Mouse (Mus musculus) limb, embryonic 11.5 days (tissue): Measurements from ENCODE around the gene Stard3. TPM values are rescaled to one million over a fixed set of nuclear protein-coding genes. Genes with fewer than 3 reads are reported as not detected.

Experiments
- ATAC-seq: fragments of 200-750 bp; cut with Nextera tagmentation; 2 replicates; pipeline ENCODE4 v1.8.0; 2017; ENCODE audit warnings: low read depth; ENCODE audit not compliant: insufficient number of reproducible peaks, low FRiP score, low TSS enrichment
- DNase-seq: peaks from one replicate; pipeline ENCODE4 v3.0.0-alpha.2; 2015; ENCODE audit warnings: low spot score
- H3K27ac ChIP-seq: fragments of 300-500 bp; sonication (generic); replicated peaks from 2 replicates; pipeline ENCODE4 v1.5.1; 2014; ENCODE audit warnings: low read depth, mild to moderate bottlenecking, low read length
- H3K27me3 ChIP-seq: fragments of 300-500 bp; sonication (generic); 2 replicates; pipeline ENCODE4 v1.6.1; 2014; ENCODE audit warnings: mild to moderate bottlenecking, low read length, mixed read lengths; ENCODE audit not compliant: control insufficient read depth, insufficient read depth
- H3K36me3 ChIP-seq: fragments of 300-500 bp; sonication (generic); 2 replicates; pipeline ENCODE4 v1.6.1; 2014; ENCODE audit warnings: mild to moderate bottlenecking, low read length, moderate library complexity, mixed read lengths; ENCODE audit not compliant: control insufficient read depth, insufficient read depth
- H3K4me1 ChIP-seq: fragments of 300-500 bp; sonication (generic); 2 replicates; pipeline ENCODE4 v1.6.1; 2014; ENCODE audit warnings: low read length, mixed read lengths; ENCODE audit not compliant: control insufficient read depth, insufficient read depth
- H3K4me2 ChIP-seq: fragments of 300-500 bp; sonication (generic); 2 replicates; pipeline ENCODE4 v1.6.1; 2014; ENCODE audit warnings: low read depth, mild to moderate bottlenecking, moderate library complexity; ENCODE audit not compliant: severe bottlenecking
- H3K4me3 ChIP-seq: fragments of 300-500 bp; sonication (generic); 2 replicates; pipeline ENCODE4 v1.5.1; 2014; ENCODE audit warnings: low read depth, low read length
- H3K9ac ChIP-seq: fragments of 300-500 bp; sonication (generic); 2 replicates; pipeline ENCODE4 v1.6.1; 2014; ENCODE audit warnings: mild to moderate bottlenecking, low read length
- H3K9me3 ChIP-seq: fragments of 300-500 bp; sonication (generic); 2 replicates; pipeline ENCODE4 v1.6.1; 2016; ENCODE audit warnings: low read length; ENCODE audit not compliant: control insufficient read depth
- WGBS: fragments of 180-500 bp; shearing (Covaris S2); extraction: QIAGEN DNeasy Blood & Tissue Kit; methylation state at CpG from one replicate; pipeline ENCODE4 v1.1.7; 2014; 5-methylcytosine and 5-hydroxymethylcytosine counted together
- polyA plus RNA-seq: library from polyadenylated mRNA; unstranded; fragments of >200 nt; fragmentation: Nextera tagmentation; extraction: Ambion mirVana; gene quantifications from 2 replicates; pipeline ENCODE4 v1.2.1, GENCODE M21; 2014

Stard3 gene
- polyA plus RNA-seq, 1 experiment from 2014 or later: 37.7 TPM

DNA sequence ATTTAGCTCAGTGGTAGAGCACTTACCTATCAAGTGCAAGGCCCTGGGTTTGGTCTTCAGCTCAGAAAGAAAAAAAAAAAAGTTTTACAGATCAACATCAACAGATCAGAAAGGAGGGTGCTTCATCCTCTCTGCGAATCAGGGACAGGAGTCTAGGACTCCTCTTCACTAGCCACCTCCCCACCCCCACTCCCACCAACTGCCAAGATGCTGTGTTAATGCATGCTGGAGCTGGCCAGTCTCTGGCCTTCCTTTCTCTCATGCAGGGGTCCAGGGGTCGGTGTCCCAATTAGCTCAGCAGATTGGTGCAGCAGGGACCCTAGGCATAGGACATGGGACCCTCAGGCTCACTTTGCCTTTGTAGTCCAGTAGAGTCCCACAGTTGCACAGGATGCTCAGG is 12.4 kb downstream of the Stard3 start:
- ATAC-seq (no peak), DNase-seq (no peak)
- Histone ChIP-seq H3K36me3 (peaks cover 6% of the 10 kb centered on the region; the same call in 1 of the 2 replicates), H3K9me3 (no peaks in the 10 kb centered on the region), H3K9ac (no peak overlapping the region), H3K27me3 (no peaks in the 10 kb centered on the region), H3K4me1 (no peaks in the 10 kb centered on the region), H3K4me3 (no peak overlapping the region), H3K4me2 (no peak overlapping the region), H3K27ac (no peak overlapping the region)
- WGBS: 92% methylated on average over 2 of the region's 2 CpGs

GRCm38 (mm10) chr11:98371556-98372240 is 13.5 kb downstream of the Stard3 start:
- no peaks in the 10 kb centered on the region for H3K4me1 ChIP-seq
- 53% methylated on average over 10 of the region's 10 CpGs for WGBS
- no peaks in the 10 kb centered on the region for H3K9me3 ChIP-seq
- H3K4me2 ChIP-seq: no peak overlapping the region
- no peaks in the 10 kb centered on the region for H3K27me3 ChIP-seq
- no peak overlapping the region for H3K4me3 ChIP-seq
- no peak overlapping the region for H3K9ac ChIP-seq
- H3K36me3 ChIP-seq: peaks cover 6% of the 10 kb centered on the region; the same call in 1 of the 2 replicates
- DNase-seq (no peak), ATAC-seq (peak; percentile 17; the same call in 1 of the 2 replicates)
- no peak overlapping the region for H3K27ac ChIP-seq

DNA sequence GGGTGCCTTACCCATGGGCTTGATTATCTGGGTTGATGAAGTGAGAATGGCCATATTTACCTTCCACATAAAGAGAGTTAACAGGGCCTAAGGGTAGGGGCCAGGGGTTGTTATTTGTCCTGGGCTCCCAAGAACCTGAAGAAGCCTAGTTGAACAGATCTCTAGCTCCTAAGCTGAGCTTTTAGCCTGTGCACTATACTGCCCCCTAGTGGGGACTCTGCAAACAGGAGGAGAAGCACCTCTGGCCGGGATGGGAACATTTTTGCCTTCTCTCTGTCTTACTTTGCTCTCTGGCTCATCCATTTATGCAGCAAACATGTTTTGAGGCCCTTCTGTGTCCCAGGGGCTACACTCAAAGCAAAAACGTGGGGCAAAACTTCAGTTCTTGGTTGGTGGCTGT is 14.2 kb downstream of the Stard3 start:
- Histone ChIP-seq H3K9ac (no peak overlapping the region), H3K4me3 (no peak overlapping the region)
- peak; percentile 73 for DNase-seq

GRCm38 (mm10) chr11:98373244-98373643 is 15.1 kb downstream of the Stard3 start:
- ATAC-seq: no peak
- Histone ChIP-seq H3K36me3 (peaks cover 17% of the 10 kb centered on the region), H3K27ac (no peak overlapping the region), H3K4me2 (no peak overlapping the region), H3K4me3 (no peak overlapping the region), H3K9ac (no peak overlapping the region), H3K4me1 (no peaks in the 10 kb centered on the region), H3K27me3 (no peaks in the 10 kb centered on the region), H3K9me3 (no peaks in the 10 kb centered on the region)
- DNase-seq: no peak
- WGBS: 88% methylated on average over 6 of the region's 6 CpGs

More for the DNA sequence above, 14.2 kb downstream of the Stard3 start:
- no peak for ATAC-seq
- H3K4me1 ChIP-seq: no peaks in the 10 kb centered on the region
- WGBS: 0% methylated on average over 2 of the region's 2 CpGs
- no peak overlapping the region for H3K4me2 ChIP-seq
- no peaks in the 10 kb centered on the region for H3K9me3 ChIP-seq
- no peaks in the 10 kb centered on the region for H3K27me3 ChIP-seq
- H3K27ac ChIP-seq: no peak overlapping the region
- peaks cover 11% of the 10 kb centered on the region for H3K36me3 ChIP-seq

GRCm38 (mm10) chr11:98374266-98374665 is 16.1 kb downstream of the Stard3 start:
- no peaks in the 10 kb centered on the region for H3K27me3 ChIP-seq
- 81% methylated on average over 8 of the region's 8 CpGs for WGBS
- H3K9ac ChIP-seq: no peak overlapping the region
- H3K9me3 ChIP-seq: no peaks in the 10 kb centered on the region
- DNase-seq (no peak), ATAC-seq (no peak)
- no peak overlapping the region for H3K27ac ChIP-seq
- no peak overlapping the region for H3K4me3 ChIP-seq
- H3K36me3 ChIP-seq: peaks cover 19% of the 10 kb centered on the region
- no peak overlapping the region for H3K4me2 ChIP-seq
- no peaks in the 10 kb centered on the region for H3K4me1 ChIP-seq

- Histone ChIP-seq H3K4me3 (no peak overlapping the region), H3K4me2 (no peak overlapping the region), H3K36me3 (peaks cover 19% of the 10 kb centered on the region), H3K27ac (no peak overlapping the region), H3K9ac (no peak overlapping the region), H3K9me3 (no peaks in the 10 kb centered on the region), H3K4me1 (no peaks in the 10 kb centered on the region), H3K27me3 (no peaks in the 10 kb centered on the region)
- no peak for DNase-seq
- no peak for ATAC-seq
- 73% methylated on average over 5 of the region's 5 CpGs for WGBS
These were observed 18.6 kb downstream of the Stard3 start for GRCm38 (mm10) chr11:98376756-98377155.

DNA sequence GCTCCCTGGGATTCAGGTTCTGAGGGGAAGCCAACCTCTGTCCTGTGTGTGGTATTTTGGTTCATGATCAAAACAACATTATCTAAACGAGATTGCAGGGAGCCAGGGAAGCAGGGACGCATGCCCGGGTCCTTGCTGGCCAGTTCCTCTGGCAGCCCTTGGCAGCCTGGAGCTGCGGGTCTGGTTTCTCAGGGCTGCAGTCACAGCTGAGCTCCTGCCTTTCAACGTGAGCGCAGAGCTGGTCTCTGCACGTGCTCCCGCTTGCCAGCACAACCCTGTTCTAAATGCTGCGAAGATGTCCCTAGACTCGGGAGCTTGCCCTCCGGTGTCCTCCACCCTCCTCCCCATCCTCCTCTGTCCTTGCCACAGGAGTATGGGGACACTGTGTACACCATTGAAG is 19.6 kb downstream of the Stard3 start:
- Histone ChIP-seq H3K4me3 (no peak overlapping the region), H3K4me1 (no peaks in the 10 kb centered on the region), H3K36me3 (peaks cover 19% of the 10 kb centered on the region), H3K27me3 (no peaks in the 10 kb centered on the region), H3K27ac (no peak overlapping the region), H3K4me2 (no peak overlapping the region), H3K9me3 (no peaks in the 10 kb centered on the region), H3K9ac (no peak overlapping the region)
- WGBS: 79% methylated on average over 11 of the region's 11 CpGs
- DNase-seq (no peak), ATAC-seq (no peak)

- ATAC-seq: no peak
- no peak overlapping the region for H3K27ac ChIP-seq
These were observed 21.2 kb downstream of the Stard3 start for GRCm38 (mm10) chr11:98379379-98379778.

DNA sequence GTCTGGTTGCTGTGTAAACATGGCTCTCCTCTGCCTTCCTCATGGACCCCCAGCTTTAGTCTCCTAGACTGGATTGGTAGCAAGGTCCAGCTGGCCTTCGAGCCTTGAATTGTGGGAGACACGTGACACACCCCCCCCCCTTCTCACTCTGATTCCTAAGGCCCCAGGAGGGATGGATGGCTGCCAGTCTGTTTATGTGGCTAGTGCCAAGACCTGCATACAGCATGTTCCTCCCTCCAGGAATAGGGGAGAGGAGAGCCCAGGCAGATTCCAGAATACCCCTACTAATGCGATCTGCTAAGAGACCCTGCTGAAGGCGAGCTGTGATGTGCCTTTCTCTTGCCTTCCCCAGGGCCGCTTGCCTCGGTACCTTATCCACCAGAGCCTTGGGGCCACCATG is 21.9 kb downstream of the Stard3 start:
- Histone ChIP-seq H3K36me3 (peaks cover 16% of the 10 kb centered on the region), H3K4me1 (no peaks in the 10 kb centered on the region), H3K9ac (no peak overlapping the region), H3K27me3 (peaks cover 10% of the 10 kb centered on the region; the same call in 1 of the 2 replicates), H3K4me2 (no peak overlapping the region), H3K27ac (no peak overlapping the region), H3K9me3 (no peaks in the 10 kb centered on the region), H3K4me3 (no peak overlapping the region)
- 83% methylated on average over 6 of the region's 6 CpGs for WGBS
- DNase-seq: no peak
- ATAC-seq: no peak

More at GRCm38 (mm10) chr11:98379379-98379778, 21.2 kb downstream of the Stard3 start:
- H3K27me3 ChIP-seq: peaks cover 6% of the 10 kb centered on the region; the same call in 1 of the 2 replicates
- WGBS: 93% methylated on average over 7 of the region's 7 CpGs
- H3K9ac ChIP-seq: no peak overlapping the region
- no peaks in the 10 kb centered on the region for H3K9me3 ChIP-seq
- H3K4me1 ChIP-seq: no peaks in the 10 kb centered on the region
- no peak overlapping the region for H3K4me2 ChIP-seq
- H3K4me3 ChIP-seq: no peak overlapping the region
- H3K36me3 ChIP-seq: peaks cover 19% of the 10 kb centered on the region
- DNase-seq: no peak
